Mouse (Mus musculus): Measurements from ENCODE around the gene Btg2. TPM values are rescaled to one million over a fixed set of nuclear protein-coding genes. Genes with fewer than 3 reads are reported as not detected.

Gene Btg2
- polyA plus RNA-seq, 1 experiment from 2014 or later, result 33.1 TPM

DNA sequence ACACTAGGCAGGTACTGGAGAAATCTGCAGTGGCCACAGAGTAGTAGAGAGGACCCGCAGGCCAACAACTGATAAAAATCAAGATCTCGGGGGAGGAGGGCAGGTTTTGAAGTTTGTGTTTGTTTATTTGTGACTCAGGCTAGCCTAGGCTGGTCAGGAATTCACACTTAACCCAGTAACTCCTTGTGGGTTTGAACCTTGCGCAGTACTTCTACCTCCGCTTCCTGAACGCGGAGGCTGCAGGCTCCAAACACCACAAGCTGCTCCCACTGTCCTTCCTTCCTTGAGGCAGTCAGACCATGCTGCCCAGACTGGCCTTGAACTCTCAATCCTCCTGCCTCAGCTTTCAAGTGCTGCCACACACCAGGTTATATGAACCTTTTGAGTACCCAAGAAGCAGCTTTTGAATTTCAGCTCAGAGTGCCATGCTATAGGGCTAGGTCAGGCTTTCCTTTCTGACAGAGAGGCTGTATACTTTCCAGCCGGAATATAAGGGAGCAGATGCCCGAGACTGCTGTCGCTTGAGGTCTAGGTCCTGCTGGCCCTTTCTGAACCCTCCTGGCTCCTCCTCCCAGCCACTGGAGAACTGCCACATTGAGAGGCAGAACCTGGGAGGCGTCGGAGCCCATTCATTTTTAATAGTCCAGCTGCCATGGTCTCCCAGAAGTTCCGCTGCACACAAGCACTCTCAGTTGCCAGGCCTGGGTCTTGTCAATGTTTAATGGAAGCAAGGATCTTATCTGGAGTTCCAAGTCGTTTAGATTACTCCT, 19.2 kb upstream of the Btg2 start:
- WGBS, result 41% methylated on average over 13 of the region's 13 CpGs
- peak overlapping the region; percentile 52 for H3K4me3 ChIP-seq
- no peaks in the 10 kb centered on the region for H3K27me3 ChIP-seq (replicated peaks)
- peak overlapping the region; percentile 99 for H3K27ac ChIP-seq (replicated peaks)
- no peaks in the 10 kb centered on the region for H3K9me3 ChIP-seq
- peaks cover 79% of the 10 kb centered on the region for H3K4me1 ChIP-seq
- H3K4me2 ChIP-seq, result peak overlapping the region; percentile 78
- H3K36me3 ChIP-seq, result no peaks in the 10 kb centered on the region
- no peak for ATAC-seq (ENCODE audit: extremely low read depth, insufficient number of reproducible peaks, low FRiP score, low TSS enrichment)
- H3K9ac ChIP-seq, result peak overlapping the region; percentile 80

DNA sequence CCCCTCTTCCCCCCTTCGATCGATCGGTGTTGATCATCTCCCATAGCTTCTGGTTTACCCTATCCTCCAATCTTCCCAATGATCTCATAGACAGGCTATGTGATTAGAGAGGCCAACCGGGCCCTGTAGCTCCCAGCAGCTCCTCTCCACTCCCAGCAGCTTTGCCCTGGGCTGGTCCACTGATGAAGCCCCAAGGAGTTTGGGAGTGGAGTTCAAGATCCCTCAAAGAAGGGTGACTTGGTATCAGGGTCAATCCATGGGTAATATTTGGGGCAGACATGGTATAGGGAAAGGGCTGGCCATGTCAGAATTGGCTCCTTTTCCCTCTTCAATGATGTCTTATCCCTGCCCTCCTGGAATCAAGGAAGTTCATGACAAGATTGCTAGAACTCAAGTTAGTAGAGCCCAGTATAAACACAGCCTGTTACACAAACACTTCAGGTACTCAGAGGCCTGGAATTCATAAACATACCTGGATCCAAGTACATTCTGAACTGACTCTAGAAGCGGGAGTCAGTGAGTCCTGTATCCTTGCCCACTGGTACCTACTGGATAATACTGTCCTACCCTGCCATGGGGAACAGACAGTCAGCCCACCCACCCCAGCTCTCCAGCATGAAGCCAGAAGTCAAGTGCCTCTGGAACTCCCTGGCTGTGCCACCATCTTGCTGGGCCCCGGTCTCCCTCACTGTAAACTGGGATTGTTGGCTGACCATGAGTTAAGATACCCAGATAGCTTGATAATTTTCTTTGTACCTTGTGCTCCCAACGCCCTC, 18.3 kb upstream of the Btg2 start:
- no peaks in the 10 kb centered on the region for H3K27me3 ChIP-seq (replicated peaks)
- no peak overlapping the region for H3K4me3 ChIP-seq
- H3K4me2 ChIP-seq, result no peak overlapping the region
- no peak for ATAC-seq (ENCODE audit: extremely low read depth, insufficient number of reproducible peaks, low FRiP score, low TSS enrichment)
- no peaks in the 10 kb centered on the region for H3K36me3 ChIP-seq
- H3K4me1 ChIP-seq, result peaks cover 83% of the 10 kb centered on the region
- peak overlapping the region; percentile 66 for H3K9ac ChIP-seq
- H3K27ac ChIP-seq (replicated peaks), result peak overlapping the region; percentile 99
- 78% methylated on average over 7 of the region's 7 CpGs for WGBS
- no peaks in the 10 kb centered on the region for H3K9me3 ChIP-seq

DNA sequence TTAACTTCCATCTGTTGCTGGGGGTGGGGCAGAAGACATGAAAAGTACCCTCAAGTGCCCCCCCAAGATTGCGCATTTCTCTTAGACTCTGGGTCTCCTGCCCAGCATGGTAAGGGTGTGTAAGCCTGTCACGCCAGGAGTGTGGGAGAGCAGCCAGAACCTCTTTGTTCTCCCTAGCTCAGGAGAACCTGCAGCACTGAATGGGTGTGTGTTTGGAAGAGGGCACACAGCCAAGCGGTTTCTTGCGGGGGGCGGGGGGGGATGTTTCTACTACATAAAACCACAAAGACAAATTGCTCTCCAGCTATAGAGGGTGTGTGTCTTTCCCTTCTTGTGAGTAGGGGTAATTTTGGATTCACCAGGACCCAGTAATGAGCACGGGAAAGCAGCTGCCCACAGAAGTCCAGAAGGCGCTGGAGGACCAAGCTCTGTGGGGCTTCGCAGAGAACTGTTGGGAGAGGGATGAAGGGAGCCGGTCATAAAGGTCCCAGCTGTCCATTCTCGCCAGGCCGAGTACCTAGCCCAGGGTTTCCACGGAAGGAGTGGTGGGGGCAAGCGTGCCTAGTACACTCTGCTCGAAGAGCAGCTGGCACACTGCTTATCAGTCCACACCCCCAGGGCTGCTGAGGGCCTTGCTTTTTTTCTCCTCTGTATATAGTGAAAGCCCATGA, 17.5 kb upstream of the Btg2 start:
- ATAC-seq (ENCODE audit: extremely low read depth, insufficient number of reproducible peaks, low FRiP score, low TSS enrichment), result no peak
- Histone ChIP-seq H3K27me3 (replicated peaks) (no peaks in the 10 kb centered on the region), H3K4me3 (no peak overlapping the region), H3K27ac (replicated peaks) (peak overlapping the region; percentile 99), H3K36me3 (no peaks in the 10 kb centered on the region), H3K4me1 (peaks cover 90% of the 10 kb centered on the region), H3K9ac (peak overlapping the region; percentile 66), H3K4me2 (peak overlapping the region; percentile 27; the same call in 1 of the 2 replicates), H3K9me3 (no peaks in the 10 kb centered on the region)
- WGBS, result 41% methylated on average over 14 of the region's 14 CpGs

DNA sequence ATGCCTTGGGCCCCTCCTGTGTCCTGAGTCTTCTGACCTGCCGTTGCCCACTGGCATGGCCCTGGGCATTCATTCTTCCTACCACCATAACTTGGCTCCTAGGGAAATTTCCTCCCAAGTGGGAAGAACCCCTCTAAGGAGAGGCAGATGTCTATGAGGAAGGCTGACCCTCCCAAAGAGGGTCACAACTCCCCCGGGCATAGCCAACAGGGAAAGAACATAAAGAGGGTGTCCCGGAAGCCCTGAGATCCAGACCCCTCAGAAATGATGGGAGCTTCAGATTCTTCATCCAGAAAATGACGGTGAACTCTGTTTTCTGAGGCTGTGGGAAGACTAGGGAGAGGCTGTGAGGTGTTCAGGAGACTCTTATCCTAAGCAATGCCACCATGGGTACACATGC, 16.8 kb upstream of the Btg2 start:
- Histone ChIP-seq H3K4me1 (peaks cover 84% of the 10 kb centered on the region), H3K9me3 (no peaks in the 10 kb centered on the region), H3K27ac (replicated peaks) (peak overlapping the region; percentile 99), H3K27me3 (replicated peaks) (no peaks in the 10 kb centered on the region), H3K4me2 (no peak overlapping the region), H3K36me3 (no peaks in the 10 kb centered on the region), H3K4me3 (no peak overlapping the region), H3K9ac (peak overlapping the region; percentile 66)
- ATAC-seq (ENCODE audit: extremely low read depth, insufficient number of reproducible peaks, low FRiP score, low TSS enrichment), result no peak
- WGBS, result 88% methylated on average over 4 of the region's 4 CpGs

DNA sequence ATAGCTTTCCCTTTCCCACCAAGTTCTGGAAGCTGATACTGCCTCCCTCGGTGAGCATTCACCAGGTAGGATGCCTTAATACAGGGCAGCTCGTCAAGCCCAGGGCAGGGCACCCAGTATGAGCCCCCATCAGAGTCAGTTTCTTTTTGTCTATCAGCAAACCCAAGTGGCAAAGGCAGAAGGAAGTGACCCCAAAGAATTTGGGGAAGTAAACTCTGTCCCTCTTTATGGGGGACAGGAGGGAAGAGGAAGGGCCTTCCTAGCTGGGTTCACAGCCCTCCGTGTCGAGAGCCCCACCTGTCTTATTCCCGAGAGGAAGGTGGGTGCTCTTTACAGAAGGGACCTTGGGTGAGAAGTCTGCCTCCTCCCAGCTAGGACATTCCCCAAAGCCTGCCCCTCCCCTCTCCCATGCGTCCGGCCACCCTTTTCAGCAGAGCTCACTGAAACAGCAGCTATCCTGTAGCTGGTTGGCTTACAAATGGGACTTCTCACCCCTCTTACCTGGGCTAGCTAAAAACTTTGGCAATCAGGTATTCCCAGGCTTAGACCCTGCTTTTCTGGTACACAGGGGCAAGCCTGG, 16.2 kb upstream of the Btg2 start:
- H3K27ac ChIP-seq (replicated peaks), result no peak overlapping the region
- 59% methylated on average over 7 of the region's 7 CpGs for WGBS

DNA sequence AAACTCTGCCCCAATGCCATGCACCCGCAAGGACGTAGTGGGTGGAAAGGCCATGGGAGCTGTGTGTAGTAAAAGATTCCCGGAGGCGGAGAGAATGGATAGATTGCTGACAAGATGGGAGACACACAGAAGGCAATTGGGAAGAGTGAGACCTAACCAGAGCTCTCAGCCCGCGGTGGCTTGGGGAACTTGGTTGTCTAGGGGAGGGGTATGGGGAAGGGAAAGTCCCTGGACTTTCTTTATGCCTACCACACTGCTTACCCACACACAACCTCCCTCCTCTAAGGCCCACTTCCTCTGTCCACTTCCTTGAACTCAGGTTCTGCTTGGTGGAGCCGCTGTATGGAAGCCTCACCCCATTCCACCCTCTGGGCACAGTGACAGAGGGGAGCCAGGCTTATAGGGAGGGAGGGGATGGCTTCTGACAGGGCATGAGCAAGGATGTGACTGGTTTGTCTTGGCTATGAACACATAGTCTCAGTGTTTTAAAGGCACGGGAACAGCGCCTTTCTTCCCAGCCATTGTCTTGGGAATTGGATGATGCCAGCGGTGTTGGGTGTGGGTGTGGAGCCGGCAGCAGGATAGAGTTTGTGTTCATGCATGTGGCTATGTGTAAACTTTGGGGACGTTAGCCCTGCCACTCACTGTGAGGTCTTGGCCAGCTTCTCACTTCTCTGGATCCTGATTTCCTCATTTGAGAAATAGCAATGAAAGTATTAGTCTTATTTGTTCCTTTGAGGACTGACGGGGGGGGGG, 15.0 kb upstream of the Btg2 start:
- ATAC-seq (ENCODE audit: extremely low read depth, insufficient number of reproducible peaks, low FRiP score, low TSS enrichment), result no peak
- H3K27ac ChIP-seq (replicated peaks), result peak overlapping the region; percentile 97
- 61% methylated on average over 13 of the region's 13 CpGs for WGBS
- no peaks in the 10 kb centered on the region for H3K36me3 ChIP-seq
- H3K9ac ChIP-seq, result peak overlapping the region; percentile 83
- peaks cover 70% of the 10 kb centered on the region for H3K4me1 ChIP-seq
- peak overlapping the region; percentile 57; the same call in 1 of the 2 replicates for H3K4me3 ChIP-seq
- no peaks in the 10 kb centered on the region for H3K27me3 ChIP-seq (replicated peaks)
- H3K4me2 ChIP-seq, result peak overlapping the region; percentile 90
- no peaks in the 10 kb centered on the region for H3K9me3 ChIP-seq

More for the DNA sequence above, 16.2 kb upstream of the Btg2 start:
- ATAC-seq (ENCODE audit: extremely low read depth, insufficient number of reproducible peaks, low FRiP score, low TSS enrichment), result no peak
- no peak overlapping the region for H3K4me2 ChIP-seq
- H3K27me3 ChIP-seq (replicated peaks), result no peaks in the 10 kb centered on the region
- peak overlapping the region; percentile 6; the same call in 1 of the 2 replicates for H3K9ac ChIP-seq
- no peaks in the 10 kb centered on the region for H3K9me3 ChIP-seq
- H3K4me1 ChIP-seq, result peaks cover 78% of the 10 kb centered on the region
- H3K4me3 ChIP-seq, result no peak overlapping the region
- H3K36me3 ChIP-seq, result no peaks in the 10 kb centered on the region

DNA sequence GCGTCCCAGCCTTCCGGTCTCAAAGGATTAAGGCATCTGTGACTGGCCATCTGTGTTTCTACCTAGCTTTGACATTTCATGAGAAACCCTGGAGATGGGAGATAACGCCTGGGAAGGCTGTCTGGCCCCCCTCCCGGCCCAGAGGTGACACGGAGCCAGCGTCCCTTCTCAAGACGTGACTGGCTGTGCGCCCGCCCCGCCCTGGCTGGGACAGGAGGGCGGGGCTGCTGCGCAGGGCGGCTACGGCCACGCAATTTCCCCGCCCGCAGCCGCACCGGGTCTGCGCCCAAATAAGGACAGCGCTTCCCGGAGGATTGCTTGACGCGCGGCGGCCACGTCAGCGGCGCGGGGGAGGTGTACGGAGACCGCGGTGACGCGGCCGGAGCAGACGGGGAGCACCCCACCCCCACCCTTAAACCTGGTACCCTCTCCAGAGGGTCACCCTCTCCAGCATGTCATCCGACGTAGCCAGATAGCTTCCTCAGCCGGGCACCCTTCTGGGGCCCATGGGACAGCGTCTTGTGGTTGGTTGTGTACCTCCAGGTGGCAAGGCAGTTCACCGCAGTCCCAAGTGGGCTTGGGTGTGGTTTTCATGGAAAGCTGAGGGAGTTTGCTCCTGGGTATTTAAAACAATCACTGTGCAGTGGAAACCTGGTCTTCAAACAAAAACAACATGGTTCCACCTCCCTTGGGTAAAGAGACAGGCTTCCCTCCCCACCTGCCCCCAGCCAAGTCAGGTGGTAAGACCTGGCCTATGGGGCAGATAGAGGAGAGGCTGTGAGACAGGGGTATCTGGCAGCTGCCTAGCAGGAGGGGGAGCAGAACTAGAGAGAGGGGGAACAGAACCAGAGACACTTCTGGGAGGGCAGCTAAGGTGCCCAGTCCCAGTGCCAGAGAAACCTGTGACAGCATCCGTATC, 14.2 kb upstream of the Btg2 start:
- WGBS, result 2% methylated on average over 43 of the region's 43 CpGs
- Histone ChIP-seq H3K4me3 (peak overlapping the region; percentile 57), H3K27ac (replicated peaks) (peak overlapping the region; percentile 97), H3K9ac (peak overlapping the region; percentile 83), H3K36me3 (no peaks in the 10 kb centered on the region), H3K27me3 (replicated peaks) (no peaks in the 10 kb centered on the region), H3K9me3 (no peaks in the 10 kb centered on the region), H3K4me2 (peak overlapping the region; percentile 90), H3K4me1 (peaks cover 61% of the 10 kb centered on the region)
- ATAC-seq (ENCODE audit: extremely low read depth, insufficient number of reproducible peaks, low FRiP score, low TSS enrichment), result peak; percentile 95

DNA sequence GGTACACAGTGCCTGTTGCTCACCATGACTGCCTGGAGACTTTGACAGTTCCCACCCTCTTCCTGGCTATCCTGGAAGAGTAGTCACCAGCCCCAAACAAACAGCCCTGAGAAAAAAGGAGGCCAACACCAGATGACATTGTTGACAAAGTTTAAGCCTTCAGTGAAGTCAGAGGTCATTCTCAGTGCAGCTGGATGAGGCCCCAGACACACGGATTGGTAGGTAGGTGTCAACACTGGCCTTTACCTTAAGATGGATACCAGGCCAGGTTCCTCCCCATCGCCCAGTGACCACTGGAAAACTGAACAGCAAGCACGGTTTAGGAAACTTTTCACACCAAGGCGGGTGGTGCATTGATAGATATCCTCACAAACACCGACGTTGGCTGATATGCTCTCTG, 13.4 kb upstream of the Btg2 start:
- 12% methylated on average over 6 of the region's 6 CpGs for WGBS
- Histone ChIP-seq H3K4me2 (peak overlapping the region; percentile 90), H3K4me3 (peak overlapping the region; percentile 57), H3K36me3 (no peaks in the 10 kb centered on the region), H3K4me1 (peaks cover 59% of the 10 kb centered on the region), H3K9ac (peak overlapping the region; percentile 78), H3K9me3 (no peaks in the 10 kb centered on the region), H3K27me3 (replicated peaks) (no peaks in the 10 kb centered on the region), H3K27ac (replicated peaks) (peak overlapping the region; percentile 97)
- no peak for ATAC-seq (ENCODE audit: extremely low read depth, insufficient number of reproducible peaks, low FRiP score, low TSS enrichment)

DNA sequence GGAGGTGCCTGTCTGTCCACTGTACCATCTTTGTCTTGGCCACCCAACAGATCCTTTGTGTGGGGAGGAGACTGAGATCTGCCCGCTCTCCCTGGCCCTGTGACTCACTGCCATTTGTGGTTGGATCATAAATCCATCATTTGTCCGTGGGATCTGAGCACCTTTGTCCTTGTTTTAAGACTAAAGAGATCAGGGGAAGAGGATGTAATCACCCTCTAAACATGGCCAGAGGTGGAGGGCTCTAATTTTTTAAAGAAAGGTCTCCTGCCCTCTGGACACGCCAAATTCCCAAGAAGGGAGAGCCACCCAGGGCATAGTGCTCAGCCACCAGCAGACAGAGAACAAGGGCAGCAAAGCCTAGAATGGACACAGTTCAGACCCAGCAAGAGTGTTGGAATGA, 12.9 kb upstream of the Btg2 start:
- Histone ChIP-seq H3K4me2 (no peak overlapping the region; the same call in 1 of the 2 replicates), H3K27ac (replicated peaks) (peak overlapping the region; percentile 97), H3K9ac (peak overlapping the region; percentile 78; the same call in 1 of the 2 replicates), H3K36me3 (no peaks in the 10 kb centered on the region), H3K4me1 (peaks cover 59% of the 10 kb centered on the region), H3K27me3 (replicated peaks) (no peaks in the 10 kb centered on the region), H3K9me3 (no peaks in the 10 kb centered on the region), H3K4me3 (no peak overlapping the region)
- ATAC-seq (ENCODE audit: extremely low read depth, insufficient number of reproducible peaks, low FRiP score, low TSS enrichment), result no peak
- WGBS, result 81% methylated on average over 3 of the region's 3 CpGs

DNA sequence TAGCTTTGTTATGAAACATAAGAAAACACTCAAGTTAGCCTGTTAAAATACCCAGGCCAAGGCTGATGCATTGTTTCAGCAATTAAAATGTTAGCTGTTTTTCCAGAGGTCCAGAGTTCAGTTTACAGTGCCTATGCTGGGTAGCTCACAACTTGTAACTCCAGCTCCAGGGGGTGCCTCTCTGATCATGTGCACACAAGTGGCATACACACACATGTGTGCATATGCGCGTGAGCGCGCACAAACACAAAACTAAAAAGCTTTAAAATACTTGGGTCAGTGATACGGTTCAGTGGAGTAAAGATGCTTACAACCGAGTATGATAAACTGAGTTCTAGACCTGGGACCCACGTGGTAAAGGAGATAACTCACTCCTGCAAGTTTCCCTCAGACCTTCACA, 10.2 kb upstream of the Btg2 start:
- 80% methylated on average over 7 of the region's 7 CpGs for WGBS
- Histone ChIP-seq H3K27me3 (replicated peaks) (no peaks in the 10 kb centered on the region), H3K9ac (no peak overlapping the region), H3K9me3 (no peaks in the 10 kb centered on the region), H3K4me1 (peaks cover 51% of the 10 kb centered on the region), H3K4me3 (no peak overlapping the region), H3K4me2 (no peak overlapping the region), H3K36me3 (no peaks in the 10 kb centered on the region), H3K27ac (replicated peaks) (no peak overlapping the region)
- no peak for ATAC-seq (ENCODE audit: extremely low read depth, insufficient number of reproducible peaks, low FRiP score, low TSS enrichment)

All from heart, embryonic 13.5 days (tissue).